Mouse (Mus musculus) ovary, adult 18-20 months (tissue): Measurements from ENCODE around the gene Rpl22.

Source experiments
- DNase-seq: peaks from one replicate; pipeline ENCODE4 v3.0.0; 2022; ENCODE audit warnings: low spot score, mixed read lengths

Gene Rpl22

DNA sequence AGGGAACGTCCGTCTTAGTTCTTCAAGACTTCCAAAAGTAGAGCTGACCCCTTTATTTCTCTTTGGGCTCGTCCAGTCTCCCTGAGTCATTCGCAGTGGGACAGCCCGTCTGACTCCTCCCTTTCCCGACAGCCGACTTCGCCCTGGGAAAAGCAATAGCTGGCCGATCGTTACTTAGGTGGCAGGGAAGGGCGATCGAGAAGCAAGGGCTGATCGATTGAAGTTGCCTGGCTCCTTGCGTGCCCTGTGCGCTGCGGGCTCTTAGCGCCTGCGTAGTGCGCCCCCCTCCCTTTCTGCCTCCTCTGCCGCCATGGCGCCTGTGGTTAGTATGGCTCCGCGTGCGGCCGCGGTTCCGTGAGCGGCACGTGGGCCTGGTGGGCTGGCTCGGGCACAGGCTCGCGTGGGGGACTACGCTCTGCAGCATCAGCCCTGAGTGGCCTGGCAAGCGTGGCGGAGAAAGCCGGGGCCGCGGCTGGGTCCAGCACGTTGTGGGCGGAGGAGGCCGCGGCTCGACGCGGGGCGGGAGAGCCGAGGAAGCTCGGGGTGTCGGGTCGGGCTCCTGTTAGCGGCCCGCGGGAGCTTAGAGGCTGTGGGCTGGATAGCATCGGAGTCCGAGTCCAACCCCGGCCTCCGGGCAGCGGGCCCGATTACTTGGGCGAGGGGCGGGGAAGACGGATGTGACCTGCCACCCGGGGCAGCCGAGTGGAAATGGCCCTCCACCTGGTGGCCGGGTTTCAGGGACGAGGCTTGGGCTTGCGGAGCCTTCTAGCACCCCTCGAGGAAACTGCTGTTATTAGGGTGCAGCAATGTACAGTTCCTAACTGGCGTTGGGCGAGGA is at the start of gene Rpl22:
TSS of gene Rpl22 (plus strand) at position 169 of the 838 bp plus-strand sequence.
- DNase-seq: peak; percentile 94

DNA sequence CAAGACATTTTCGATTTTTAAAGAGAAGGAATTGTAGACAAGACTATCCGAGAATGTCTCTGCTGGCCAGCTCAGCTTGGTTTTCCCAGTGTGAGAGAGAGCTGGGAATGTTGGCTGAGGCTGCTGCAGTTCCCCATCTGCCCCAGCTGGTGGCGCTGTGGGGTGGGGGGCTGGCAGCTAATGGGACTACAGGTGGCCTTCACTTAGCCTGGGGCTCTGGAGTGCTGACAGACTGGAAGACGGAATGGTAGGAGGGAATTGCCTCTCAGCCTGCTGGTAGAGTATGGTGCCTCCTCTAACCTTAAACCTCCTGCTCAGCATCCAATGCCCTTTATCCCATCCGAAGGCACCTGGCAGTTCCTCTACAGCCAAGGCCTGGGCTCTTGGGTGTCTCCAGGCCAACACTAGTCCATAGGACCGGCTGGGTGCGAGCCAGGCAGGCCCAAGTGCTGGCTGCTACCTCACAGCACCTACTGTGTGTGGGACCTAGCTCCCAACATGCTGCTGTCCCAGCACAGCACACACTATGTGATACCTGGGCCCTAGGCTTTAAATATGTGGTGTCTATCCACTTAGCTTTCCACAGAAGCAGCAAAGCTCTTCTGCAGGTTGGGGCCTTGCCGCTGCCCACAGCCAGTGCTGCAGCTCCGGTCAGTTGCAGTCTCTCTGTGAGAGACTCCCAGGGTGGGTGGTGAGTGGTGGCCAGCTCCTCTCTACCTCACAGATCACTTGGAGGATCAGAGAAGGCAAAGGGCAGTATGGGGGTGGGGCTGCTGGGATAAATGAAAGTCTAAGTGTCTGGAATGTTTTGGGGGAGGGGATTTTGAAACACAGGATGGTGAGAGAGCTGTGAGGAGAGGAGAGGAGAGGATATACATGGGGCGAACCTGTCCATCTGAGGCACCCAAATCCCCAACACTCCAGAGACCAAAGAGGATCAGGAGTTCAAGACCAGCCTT is 48.9 kb upstream of the Rpl22 start:
- DNase-seq: no peak

DNA sequence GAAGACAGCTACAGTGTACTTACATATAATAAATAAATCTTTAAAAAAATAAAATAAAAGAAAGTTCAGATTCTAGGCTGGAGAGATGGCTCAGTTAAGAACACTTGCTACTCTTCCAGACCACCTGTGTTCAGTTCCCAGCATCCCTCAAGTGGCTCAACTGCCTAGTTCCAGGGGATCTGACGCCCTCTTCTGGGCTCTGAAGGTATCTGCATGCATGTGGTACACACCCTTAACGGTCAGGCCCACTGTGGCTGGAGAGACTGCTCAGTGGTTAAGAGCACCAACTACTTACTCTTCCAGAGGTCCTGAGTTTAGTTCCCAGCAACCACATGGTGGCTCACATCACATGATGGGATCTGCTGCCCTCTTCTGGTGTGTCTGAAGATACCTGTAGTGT is 47.6 kb upstream of the Rpl22 start:
- no peak for DNase-seq

DNA sequence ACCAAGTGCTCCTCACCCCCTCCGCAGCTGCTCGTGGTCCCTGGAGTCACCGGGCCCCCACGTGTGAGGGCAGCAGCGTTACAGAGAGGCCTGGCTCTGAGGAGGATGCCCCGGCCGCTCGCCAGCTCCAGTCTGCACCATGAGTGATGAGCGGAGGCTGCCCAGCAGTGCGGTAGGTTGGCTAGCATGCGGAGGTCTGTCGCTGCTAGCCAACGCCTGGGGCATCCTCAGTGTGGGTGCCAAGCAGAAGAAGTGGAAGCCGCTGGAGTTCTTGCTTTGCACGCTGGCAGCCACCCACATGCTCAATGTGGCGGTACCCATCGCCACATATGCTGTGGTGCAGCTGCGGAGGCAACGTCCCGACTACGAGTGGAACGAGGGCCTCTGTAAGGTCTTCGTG is 46.6 kb upstream of the Rpl22 start:
- DNase-seq: no peak

DNA sequence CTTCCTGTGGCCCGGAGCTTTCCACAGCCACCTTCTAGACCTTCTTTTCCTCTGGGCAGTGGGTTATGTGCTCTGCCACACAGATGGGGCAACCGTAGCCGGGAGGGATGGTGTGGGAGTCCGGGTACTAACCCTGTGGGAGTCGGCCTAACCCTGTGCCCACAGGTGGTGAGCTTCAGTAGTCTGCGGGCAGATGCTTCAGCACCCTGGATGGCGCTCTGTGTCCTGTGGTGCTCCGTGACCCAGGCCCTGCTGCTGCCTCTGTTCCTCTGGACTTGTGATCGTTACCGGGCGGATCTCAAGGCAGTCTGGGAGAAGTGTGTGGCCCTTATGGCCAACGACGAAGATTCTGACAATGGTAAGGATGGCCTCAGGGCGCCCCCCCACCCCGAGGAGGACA is 43.9 kb upstream of the Rpl22 start:
- no peak for DNase-seq

DNA sequence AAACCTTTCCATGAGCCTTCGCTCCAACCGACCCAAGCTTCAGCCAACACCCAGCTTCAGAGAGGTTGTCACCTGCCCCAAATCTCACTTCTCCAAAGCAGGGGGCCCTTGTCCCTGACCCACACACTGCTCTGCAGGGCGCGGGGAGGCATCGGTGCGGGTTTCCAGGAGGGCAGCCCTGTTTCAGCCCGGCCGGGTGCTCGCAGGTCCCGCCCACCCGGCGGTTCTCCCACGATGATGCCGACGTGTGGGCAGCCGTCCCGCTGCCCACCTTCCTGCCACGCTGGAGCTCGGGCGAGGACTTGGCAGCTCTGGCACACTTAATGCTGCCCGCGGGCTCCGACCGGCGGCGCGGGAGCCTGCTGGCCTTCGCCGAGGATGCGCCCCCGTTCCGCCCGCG is 42.8 kb upstream of the Rpl22 start:
- no peak for DNase-seq

DNA sequence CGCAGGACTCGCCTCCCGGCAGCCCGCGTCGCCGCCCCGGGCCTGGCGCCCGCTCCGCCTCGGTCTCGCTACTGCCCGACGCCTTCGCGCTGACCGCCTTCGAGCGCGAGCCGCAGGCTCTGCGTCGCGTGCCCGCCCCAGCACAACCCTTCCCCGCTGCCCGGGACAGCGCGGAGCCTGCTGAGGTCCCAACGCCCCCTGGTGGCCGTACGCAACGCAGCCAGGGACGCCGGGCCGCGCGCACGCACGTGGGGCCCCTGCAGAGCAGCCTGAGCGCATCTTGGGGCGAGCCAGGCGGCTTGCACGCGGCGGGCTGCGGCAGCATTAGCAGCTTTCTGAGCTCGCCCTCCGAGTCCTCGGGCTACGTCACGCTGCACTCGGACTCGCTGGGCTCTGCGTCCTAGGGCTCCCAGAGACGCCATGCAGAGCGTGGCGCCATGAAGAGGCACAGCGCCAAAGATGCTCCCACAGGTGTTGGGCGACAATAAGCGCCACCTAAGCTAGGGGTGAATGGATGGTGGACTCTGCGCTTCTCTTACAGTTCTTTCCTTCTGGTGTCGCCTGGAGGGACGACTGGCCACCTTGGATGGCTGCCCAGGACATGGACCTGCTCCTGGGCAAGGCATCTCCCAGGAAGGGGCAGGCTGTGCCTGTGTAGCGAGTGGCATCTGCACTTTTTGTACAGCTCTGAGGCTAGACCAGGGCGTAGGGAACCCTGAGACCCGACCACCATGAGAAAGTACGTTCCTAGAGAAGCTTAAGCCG is 42.2 kb upstream of the Rpl22 start:
- peak; percentile 63 for DNase-seq

DNA sequence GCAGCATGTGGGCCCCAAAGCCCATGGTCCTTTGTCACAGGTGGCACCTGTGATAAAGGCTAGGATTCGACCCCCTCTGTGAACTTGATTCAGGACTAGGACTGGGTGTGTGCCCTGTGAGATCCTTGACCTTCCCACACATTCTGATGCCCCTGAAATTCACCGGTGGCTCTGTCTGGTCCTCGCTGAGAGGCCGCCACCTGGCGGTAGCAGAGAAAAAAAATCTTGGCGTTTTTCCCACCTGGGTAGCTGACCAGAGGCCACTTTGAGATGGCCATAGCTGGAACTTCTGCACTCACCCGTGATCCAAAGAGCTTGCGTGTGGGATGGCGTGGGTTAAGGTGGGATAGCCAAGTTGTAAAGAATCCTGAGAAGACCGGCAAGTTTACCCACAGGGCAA is 40.0 kb upstream of the Rpl22 start:
- no peak for DNase-seq

DNA sequence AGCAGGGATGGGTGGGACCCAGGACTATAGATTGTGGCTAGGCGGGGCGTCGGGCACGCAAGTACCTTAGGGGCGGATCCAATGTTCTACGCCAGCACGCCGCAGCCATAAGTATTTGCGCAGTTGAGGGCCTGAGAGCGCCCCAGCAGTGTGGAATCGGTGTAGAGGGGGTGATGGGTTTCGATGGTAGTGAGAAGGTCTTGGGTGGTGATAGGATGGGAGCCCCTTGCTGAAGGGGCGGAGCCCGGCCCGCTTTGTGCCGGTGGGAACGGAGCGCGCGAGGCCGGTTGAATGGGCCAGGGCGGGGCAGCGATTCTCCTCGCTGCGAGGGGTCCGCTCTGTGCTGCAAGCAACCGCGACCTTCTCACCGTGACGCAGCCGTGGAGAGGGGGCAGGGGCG is 39.4 kb upstream of the Rpl22 start:
- no peak for DNase-seq

DNA sequence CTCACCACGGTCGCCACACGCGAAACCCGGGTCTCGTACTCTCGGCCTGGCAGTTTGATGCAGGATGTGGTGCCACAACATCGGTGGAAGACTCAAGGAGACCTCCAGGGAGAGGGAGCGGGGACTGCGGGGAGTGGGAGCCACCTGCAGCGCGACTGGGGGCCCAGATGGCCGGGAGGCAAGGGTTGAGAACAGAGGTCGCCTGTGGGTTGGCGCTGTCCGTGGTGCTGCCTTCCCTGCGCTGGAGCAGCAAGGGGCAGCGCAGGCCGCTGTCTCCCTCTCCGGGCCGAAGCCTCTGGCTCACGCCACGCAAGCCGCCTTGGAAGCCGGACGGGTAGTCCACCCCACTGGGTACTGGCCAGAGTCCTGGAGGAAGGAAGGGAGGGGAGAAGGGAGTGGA is 38.7 kb upstream of the Rpl22 start:
- DNase-seq: no peak

DNA sequence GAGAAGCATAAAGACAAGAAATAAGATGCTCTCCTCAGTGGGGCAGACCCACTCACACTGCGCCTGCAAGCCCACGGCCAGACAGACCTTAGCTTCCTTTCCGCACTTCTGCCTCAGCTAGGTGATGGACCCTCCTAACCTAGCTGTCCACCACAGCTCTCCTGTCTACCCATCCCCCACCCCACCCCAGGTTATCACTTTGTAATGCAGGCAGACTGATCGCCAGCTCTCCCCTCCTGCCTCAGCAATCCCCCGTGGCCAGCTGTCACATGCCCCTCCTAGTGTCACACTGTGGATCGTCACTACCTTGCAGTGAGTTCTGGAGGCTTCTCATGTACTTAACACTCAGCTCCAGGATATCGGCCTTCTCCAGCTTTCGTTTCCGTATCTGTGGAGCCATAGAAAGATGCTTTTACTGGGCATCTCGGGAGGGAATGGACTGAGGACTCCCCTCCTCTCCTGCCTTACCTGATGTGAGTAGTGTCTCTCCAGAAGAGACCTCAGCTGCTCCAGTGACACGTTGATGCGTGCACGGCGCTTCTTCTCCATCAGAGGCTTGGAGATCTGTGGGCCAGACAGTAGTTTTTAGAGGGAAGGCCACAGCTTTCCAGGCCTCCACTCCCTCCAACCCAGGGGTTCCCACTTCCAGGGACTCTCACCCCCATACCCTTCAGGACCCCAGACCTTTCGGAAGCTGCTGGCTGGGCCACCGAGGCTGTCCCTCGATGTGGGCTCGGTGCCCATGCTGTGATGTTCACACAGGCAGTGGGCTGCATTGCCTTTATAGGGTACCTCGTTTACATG is 38.0 kb upstream of the Rpl22 start:
- no peak for DNase-seq

DNA sequence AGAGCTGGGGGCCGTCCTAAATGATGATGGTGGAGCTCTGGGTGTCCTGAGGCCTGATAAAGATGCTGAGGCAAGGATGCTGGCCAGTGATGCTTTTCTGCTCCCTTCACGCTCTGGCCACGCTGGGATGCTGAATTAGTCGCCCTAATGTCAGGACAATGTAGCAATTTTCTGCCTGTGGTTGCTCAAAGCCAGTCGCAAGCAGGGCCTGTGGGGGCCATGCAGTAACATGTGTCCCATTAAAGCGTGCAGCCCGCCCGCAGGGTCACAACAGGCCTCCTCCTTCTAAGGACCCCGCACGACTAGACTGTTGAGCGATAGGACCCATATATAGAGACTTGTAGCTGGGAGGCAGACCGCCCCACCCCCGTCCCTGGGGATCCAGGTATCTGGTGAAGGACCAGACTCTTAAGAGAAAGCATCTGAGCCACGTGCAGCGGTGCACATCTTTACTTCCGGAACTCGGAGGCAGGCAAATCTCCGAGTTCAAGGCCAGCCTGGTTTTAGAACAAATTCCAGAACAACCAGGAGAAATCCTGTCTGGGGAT is 37.1 kb upstream of the Rpl22 start:
- DNase-seq: no peak

DNA sequence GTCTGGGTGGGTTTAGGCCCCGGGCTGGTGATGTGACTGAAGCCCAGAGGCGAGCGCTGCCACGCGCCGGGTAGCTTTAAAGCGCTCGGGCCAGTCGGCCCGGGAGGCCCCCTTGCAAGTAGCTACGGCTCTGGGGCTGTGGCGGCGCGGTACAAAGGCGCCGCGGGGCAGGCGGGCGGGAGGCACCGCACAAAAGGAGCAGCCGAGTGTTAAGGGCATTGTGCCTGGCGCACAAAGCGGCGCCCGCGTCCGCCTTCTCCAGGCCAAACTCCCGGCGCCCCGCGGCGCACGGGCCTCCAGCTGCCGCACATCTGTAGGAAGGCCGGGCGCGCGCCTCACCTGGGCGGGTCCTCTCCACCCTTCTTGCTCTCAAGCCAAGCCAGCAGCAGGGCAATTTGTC is 35.2 kb upstream of the Rpl22 start:
- no peak for DNase-seq

DNA sequence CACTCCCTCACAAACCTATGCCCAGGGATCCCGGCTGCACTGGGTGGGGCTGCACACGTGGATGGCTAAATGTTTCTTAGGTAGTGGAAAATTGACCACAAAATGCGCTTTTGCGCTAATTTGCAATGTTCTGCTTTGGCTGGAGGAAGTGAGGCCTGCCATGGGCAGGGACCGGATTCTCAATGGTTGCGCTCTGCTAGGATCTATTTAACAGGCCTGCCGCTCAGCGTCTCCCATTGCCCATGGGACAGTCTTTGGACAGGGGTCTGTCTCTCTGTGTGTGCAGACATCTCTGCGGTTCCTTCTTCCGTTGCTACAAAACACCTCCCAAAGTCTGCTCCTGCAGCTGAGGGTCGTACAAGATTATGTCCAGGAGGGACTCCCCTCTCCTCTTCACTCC is 34.6 kb upstream of the Rpl22 start:
- no peak for DNase-seq

DNA sequence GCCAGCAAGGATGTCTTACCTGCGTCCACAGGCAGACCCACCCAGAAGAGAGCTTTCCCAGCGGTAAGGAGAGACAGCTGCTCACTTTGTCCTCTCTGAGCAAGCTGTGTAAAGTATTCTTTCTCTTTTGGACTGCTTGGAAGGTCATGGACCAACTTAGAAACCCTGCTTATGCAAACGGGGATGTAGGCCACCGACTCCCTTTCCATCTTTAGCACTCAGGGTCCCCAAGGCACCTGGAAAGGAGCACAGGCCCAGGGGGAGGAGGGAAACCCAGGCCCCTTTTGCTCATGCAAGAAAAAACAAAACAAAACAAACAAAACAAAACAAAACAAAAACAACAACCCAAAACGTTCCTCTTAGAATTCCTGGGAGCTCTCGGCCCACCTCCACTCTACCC is 34.0 kb upstream of the Rpl22 start, which contains the start of gene Hes3:
TSS of gene Hes3 (minus strand) at position 101 of the 400 bp plus-strand sequence.
- no peak for DNase-seq

DNA sequence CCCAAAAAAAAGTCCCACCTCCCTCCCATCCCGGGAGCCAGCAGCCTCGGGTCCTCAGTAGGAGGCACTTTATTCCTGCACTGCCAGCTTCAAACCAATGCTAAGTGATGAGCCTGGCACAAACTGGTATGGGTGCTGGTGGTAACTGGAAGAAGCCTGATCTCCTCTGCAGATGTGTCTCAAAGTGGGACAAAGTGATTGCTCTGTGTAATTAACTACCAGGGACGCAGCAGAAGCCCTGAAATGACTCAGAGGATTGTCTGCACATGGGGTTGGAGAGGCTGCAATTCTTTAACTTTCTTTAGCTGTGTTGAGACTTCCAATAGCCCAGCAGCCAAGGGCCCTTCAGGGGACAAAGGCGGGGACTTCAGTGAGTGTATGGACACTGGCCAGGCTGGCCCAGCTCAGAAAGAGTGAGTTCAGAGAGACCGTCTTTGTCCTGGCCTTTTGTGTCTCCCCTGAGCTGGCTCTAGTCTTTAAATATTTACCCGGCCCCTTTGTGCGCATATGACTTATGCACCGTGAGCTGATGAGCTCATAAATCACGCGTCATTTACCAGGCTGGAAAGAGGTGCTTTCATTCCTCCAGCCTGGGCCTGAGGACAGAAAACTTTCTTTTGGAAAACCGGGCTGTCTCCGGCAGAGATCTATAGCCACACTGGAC is 33.3 kb upstream of the Rpl22 start:
- no peak for DNase-seq

DNA sequence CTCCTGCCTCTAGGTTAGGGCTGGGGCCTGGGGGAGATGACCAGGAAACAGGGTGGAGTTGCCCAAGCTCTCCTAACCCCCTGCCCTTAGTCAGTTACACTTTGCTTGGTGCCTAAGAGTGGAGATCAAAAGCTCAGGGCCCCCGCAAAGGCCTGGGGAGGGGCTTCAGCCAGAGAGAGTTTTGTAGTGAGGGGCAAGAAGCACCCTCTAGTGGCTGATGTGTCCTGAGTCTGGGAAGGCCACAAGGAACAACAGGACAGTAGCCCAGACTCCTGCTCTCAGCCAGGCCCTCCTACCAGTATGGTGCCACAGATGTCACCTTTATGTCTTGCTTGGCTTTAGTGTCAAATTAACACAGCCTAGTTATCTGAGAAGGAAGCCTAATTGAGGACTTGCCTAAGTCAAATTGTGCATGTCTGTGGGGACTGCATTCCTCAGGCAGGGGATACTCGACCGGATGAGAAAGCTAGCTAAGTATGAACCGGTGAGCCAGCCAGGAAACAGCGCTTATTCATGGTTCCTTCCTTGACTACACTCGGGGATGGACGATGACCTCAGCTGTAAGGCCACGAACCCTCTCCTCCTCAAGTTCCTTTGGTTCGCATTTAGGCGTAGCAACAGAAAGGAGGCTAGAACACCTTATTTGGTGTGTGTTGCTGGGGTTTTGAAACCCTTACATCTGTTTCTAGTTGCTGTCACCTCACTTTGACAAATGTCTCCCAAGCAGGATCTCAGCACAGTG is 31.2 kb upstream of the Rpl22 start:
- no peak for DNase-seq

DNA sequence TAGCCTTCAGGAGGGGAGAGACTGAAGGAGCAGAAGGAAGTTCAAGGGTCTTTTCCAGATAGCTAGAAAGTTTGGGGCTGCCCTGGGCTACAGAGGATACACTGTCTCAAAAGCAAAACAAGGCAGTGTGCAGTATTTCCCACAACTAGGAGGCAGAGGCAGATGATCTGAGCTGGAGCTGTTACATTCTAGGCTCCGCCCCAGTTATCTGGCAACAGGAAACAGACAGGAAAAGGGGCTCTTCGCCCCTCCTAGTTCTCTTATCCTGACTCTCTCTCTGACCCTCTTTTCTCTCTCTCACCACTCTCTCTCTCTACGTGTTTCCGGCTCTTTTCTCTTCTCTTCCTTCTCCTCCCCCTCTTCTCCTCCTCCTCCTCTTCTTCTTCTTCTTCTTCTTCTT is 29.6 kb upstream of the Rpl22 start:
- DNase-seq: no peak

DNA sequence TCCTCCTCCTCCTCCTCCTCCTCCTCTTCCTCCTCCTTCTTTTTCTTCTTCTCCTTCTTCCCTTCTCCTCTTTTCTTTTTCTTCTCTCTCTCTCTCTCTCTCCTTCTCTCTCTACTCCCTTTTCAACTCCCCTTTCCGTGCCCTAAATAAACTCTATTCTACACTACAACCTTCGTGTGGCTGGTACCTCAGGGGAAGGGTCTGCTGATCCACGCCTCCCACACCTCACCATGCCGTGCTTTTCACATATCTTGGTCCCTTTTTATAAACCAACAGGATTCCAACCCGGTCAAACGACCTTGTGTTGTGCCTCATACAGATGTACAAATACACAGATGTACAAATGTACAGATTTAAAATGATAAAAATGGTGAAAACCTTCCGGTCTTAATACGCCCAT is 29.2 kb upstream of the Rpl22 start:
- no peak for DNase-seq
